Mouse (Mus musculus) kidney, postnatal 25 days (tissue): ENCODE data around the gene Ssr4.

Experiments
- DNase-seq, 2 experiments: peaks; one replicate each; pipeline ENCODE4 v3.0.0; 2021; ENCODE audit warnings: mixed read lengths in 2 of 2

Ssr4 gene

GRCm38 (mm10) chrX:73815072-73815471 is 28.2 kb downstream of the Ssr4 start:
- no peak for DNase-seq

- DNase-seq, result no peak
Observed at GRCm38 (mm10) chrX:73816596-73817314, 29.9 kb downstream of the Ssr4 start.

- DNase-seq, result no peak
Observed at GRCm38 (mm10) chrX:73823747-73824146, 36.9 kb downstream of the Ssr4 start.

GRCm38 (mm10) chrX:73824185-73825151 is 37.6 kb downstream of the Ssr4 start, which contains the start of gene Pdzd4:
Gene Pdzd4 (minus strand): TSS chrX:73824969.
- DNase-seq, result peak; percentile 48 to 65

- no peak for DNase-seq
Observed at GRCm38 (mm10) chrX:73835731-73836130, 48.9 kb downstream of the Ssr4 start.

GRCm38 (mm10) chrX:73836691-73837090 is 49.9 kb downstream of the Ssr4 start:
- DNase-seq, result no peak
